Mouse (Mus musculus): ENCODE data around the gene Dync1i2. TPM values are rescaled to one million over a fixed set of nuclear protein-coding genes. Genes with fewer than 3 reads are reported as not detected.

Gene Dync1i2
- 149 and 195 TPM in 2 replicates for total RNA-seq (2014; rRNA removed)
- polyA plus RNA-seq (2015; fragmentation: Nextera tagmentation; extraction: Ambion mirVana) = 194 and 205 TPM in 2 replicates

- ATAC-seq (ENCODE audit: low FRiP score) = peak; percentile 99
- H3K27me3 ChIP-seq (ENCODE audit: insufficient read depth, low read length) = no peaks in the 10 kb centered on the region
- H3K9ac ChIP-seq (replicated peaks; ENCODE audit: low read length, poor library complexity, severe bottlenecking) = peak within 1 kb of the TSS; percentile 83
- peak within 1 kb of the TSS; percentile 79 for H3K27ac ChIP-seq (ENCODE audit: low read depth, low read length)
- H3K4me3 ChIP-seq (ENCODE audit: low read depth, low read length) = peak within 1 kb of the TSS; percentile 95
- WGBS = 1% methylated on average over 57 of the region's 57 CpGs
- H3K9me3 ChIP-seq (ENCODE audit: low read length) = no peaks in the 10 kb centered on the region
- 0 out of 2 replicates have a peak, but pooled peaks cover 3% of the 10 kb centered on the region for H3K36me3 ChIP-seq (ENCODE audit: insufficient read depth, low read length)
- TF ChIP-seq CTCF (IDR thresholded peaks at IDR 0.05) = peak; percentile 9; the same call in 1 of the 2 replicates
- peak within 1 kb of the TSS; percentile 51 for H3K4me2 ChIP-seq (ENCODE audit: low read depth, low read length, poor library complexity, severe bottlenecking)
- peaks cover 4% of the 10 kb centered on the region for H3K4me1 ChIP-seq (ENCODE audit: insufficient read depth, low read length)
- DNase-seq (ENCODE audit: low spot score) = peak; percentile 98
These were observed at the start of gene Dync1i2 for GRCm38 (mm10) chr2:71211591-71212359. TSS of gene Dync1i2 (plus strand) at chr2:71211706.

- no peak overlapping the region for H3K27ac ChIP-seq (ENCODE audit: low read depth, low read length)
These were observed 48.5 kb upstream of the Dync1i2 start for GRCm38 (mm10) chr2:71162831-71163621.

GRCm38 (mm10) chr2:71167211-71167610, 44.3 kb upstream of the Dync1i2 start:
- Histone ChIP-seq H3K9ac (replicated peaks; ENCODE audit: low read length, poor library complexity, severe bottlenecking) (no peak overlapping the region), H3K27ac (ENCODE audit: low read depth, low read length) (no peak overlapping the region), H3K27me3 (ENCODE audit: insufficient read depth, low read length) (no peaks in the 10 kb centered on the region), H3K4me3 (ENCODE audit: low read depth, low read length) (no peak overlapping the region), H3K9me3 (ENCODE audit: low read length) (no peaks in the 10 kb centered on the region), H3K36me3 (ENCODE audit: insufficient read depth, low read length) (no peaks in the 10 kb centered on the region), H3K4me1 (ENCODE audit: insufficient read depth, low read length) (no peaks in the 10 kb centered on the region), H3K4me2 (ENCODE audit: low read depth, low read length, poor library complexity, severe bottlenecking) (no peak overlapping the region)
- no peak for DNase-seq (ENCODE audit: low spot score)
- TF ChIP-seq CTCF (IDR thresholded peaks at IDR 0.05) = no peak
- WGBS = 88% methylated on average over 4 of the region's 4 CpGs
- no peak for ATAC-seq (ENCODE audit: low FRiP score)

More at GRCm38 (mm10) chr2:71162831-71163621, 48.5 kb upstream of the Dync1i2 start:
- no peak for TF ChIP-seq CTCF (IDR thresholded peaks at IDR 0.05)
- H3K9ac ChIP-seq (replicated peaks; ENCODE audit: low read length, poor library complexity, severe bottlenecking) = no peak overlapping the region
- no peak for DNase-seq (ENCODE audit: low spot score)
- ATAC-seq (ENCODE audit: low FRiP score) = no peak
- no peaks in the 10 kb centered on the region for H3K36me3 ChIP-seq (ENCODE audit: insufficient read depth, low read length)
- 82% methylated on average over 25 of the region's 25 CpGs for WGBS
- H3K4me1 ChIP-seq (ENCODE audit: insufficient read depth, low read length) = no peaks in the 10 kb centered on the region
- no peaks in the 10 kb centered on the region for H3K27me3 ChIP-seq (ENCODE audit: insufficient read depth, low read length)
- H3K4me2 ChIP-seq (ENCODE audit: low read depth, low read length, poor library complexity, severe bottlenecking) = no peak overlapping the region
- no peak overlapping the region for H3K4me3 ChIP-seq (ENCODE audit: low read depth, low read length)
- no peaks in the 10 kb centered on the region for H3K9me3 ChIP-seq (ENCODE audit: low read length)

- Histone ChIP-seq H3K9ac (replicated peaks; ENCODE audit: low read length, poor library complexity, severe bottlenecking) (no peak overlapping the region), H3K36me3 (ENCODE audit: insufficient read depth, low read length) (no peaks in the 10 kb centered on the region), H3K9me3 (ENCODE audit: low read length) (no peaks in the 10 kb centered on the region), H3K27ac (ENCODE audit: low read depth, low read length) (no peak overlapping the region), H3K27me3 (ENCODE audit: insufficient read depth, low read length) (no peaks in the 10 kb centered on the region), H3K4me1 (ENCODE audit: insufficient read depth, low read length) (no peaks in the 10 kb centered on the region), H3K4me3 (ENCODE audit: low read depth, low read length) (no peak overlapping the region), H3K4me2 (ENCODE audit: low read depth, low read length, poor library complexity, severe bottlenecking) (no peak overlapping the region)
- no peak for TF ChIP-seq CTCF (IDR thresholded peaks at IDR 0.05)
- WGBS = 14% methylated on average over 10 of the region's 10 CpGs
- DNase-seq (ENCODE audit: low spot score) (peak; percentile 57), ATAC-seq (ENCODE audit: low FRiP score) (no peak)
These were observed 43.0 kb upstream of the Dync1i2 start for GRCm38 (mm10) chr2:71168461-71169021.

- Histone ChIP-seq H3K27me3 (ENCODE audit: insufficient read depth, low read length) (no peaks in the 10 kb centered on the region), H3K36me3 (ENCODE audit: insufficient read depth, low read length) (no peaks in the 10 kb centered on the region), H3K4me1 (ENCODE audit: insufficient read depth, low read length) (no peaks in the 10 kb centered on the region), H3K4me2 (ENCODE audit: low read depth, low read length, poor library complexity, severe bottlenecking) (no peak overlapping the region), H3K27ac (ENCODE audit: low read depth, low read length) (no peak overlapping the region), H3K9ac (replicated peaks; ENCODE audit: low read length, poor library complexity, severe bottlenecking) (no peak overlapping the region), H3K4me3 (ENCODE audit: low read depth, low read length) (no peak overlapping the region), H3K9me3 (ENCODE audit: low read length) (no peaks in the 10 kb centered on the region)
- ATAC-seq (ENCODE audit: low FRiP score) (no peak), DNase-seq (ENCODE audit: low spot score) (no peak)
- TF ChIP-seq CTCF (IDR thresholded peaks at IDR 0.05) = no peak
- WGBS = 53% methylated on average over 3 of the region's 3 CpGs
These were observed 38.5 kb upstream of the Dync1i2 start for GRCm38 (mm10) chr2:71173031-71173430.
